Mouse (Mus musculus): ENCODE results near the gene Robo2. TPM values are rescaled to one million over a fixed set of nuclear protein-coding genes. Genes with fewer than 3 reads are reported as not detected.

Gene Robo2
- polyA plus RNA-seq, 1 experiment from 2014 or later, result 67.5 TPM

DNA sequence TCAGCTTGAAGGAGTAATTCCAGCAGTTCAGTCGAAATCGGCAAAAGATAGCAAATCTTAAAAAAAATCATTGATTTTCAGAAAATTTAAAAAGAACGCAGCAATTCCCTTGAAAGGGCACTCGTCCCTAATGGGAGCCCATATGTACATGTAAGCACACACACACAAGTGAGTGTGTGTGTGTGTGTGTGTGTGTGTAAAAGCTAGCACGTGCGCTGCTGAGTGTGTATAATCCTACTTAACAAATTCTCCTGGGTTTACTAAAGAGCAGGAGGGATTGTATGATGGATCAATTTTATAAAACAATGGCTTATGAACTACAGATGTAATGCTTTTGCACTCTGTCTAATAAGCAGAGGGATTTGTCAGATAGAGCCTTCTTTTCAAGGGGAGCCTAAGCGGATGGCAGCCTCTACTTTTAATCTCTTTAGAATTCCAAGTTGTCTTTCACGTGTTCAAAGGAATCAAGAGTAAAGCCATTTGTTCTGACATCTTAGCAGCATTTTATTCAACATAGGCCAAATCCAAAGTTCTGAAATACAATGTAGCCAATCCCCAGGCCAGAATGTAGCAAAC, 218.6 kb downstream of the Robo2 start:
- Histone ChIP-seq H3K9me3 (ENCODE audit: control insufficient read depth, low read length) (no peaks in the 10 kb centered on the region), H3K4me3 (ENCODE audit: low read length) (no peak overlapping the region), H3K9ac (ENCODE audit: low read depth, low read length) (no peak overlapping the region), H3K4me1 (ENCODE audit: control insufficient read depth, insufficient read depth, low read depth, low read length) (no peaks in the 10 kb centered on the region; the same call in 1 of the 2 replicates), H3K27me3 (replicated peaks; ENCODE audit: control insufficient read depth, insufficient read depth, low read length) (no peaks in the 10 kb centered on the region), H3K4me2 (ENCODE audit: low read length) (no peak overlapping the region), H3K27ac (ENCODE audit: low read depth, low read length) (no peak overlapping the region), H3K36me3 (ENCODE audit: control insufficient read depth, insufficient read depth, low read length) (no peaks in the 10 kb centered on the region)
- 69% methylated on average over 8 of the region's 8 CpGs for WGBS
- no peak for ATAC-seq

DNA sequence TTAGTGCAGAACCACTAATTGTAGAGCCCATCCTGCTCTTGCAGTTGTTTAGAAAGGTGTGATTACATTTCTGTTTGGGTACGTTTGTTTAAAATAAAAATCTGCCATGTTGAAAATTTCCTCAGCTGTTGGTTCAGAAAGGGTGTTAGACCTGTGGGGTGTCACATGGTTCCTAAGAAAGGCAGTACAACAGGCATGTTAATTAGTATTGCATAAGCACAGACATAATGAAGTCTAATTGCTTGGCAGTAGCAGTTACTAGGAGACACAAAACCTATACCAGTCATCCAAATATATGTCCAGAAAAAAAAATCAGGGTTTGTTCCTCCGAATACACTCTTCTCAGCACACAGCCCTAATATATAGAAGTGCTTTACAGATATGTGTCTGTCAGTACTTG, 220.0 kb downstream of the Robo2 start:
- Histone ChIP-seq H3K36me3 (ENCODE audit: control insufficient read depth, insufficient read depth, low read length) (no peaks in the 10 kb centered on the region), H3K9ac (ENCODE audit: low read depth, low read length) (no peak overlapping the region), H3K4me3 (ENCODE audit: low read length) (no peak overlapping the region), H3K27me3 (replicated peaks; ENCODE audit: control insufficient read depth, insufficient read depth, low read length) (no peaks in the 10 kb centered on the region), H3K4me2 (ENCODE audit: low read length) (no peak overlapping the region), H3K27ac (ENCODE audit: low read depth, low read length) (no peak overlapping the region), H3K9me3 (ENCODE audit: control insufficient read depth, low read length) (no peaks in the 10 kb centered on the region), H3K4me1 (ENCODE audit: control insufficient read depth, insufficient read depth, low read depth, low read length) (no peaks in the 10 kb centered on the region; the same call in 1 of the 2 replicates)
- ATAC-seq, result no peak
- 58% methylated on average over 2 of the region's 2 CpGs for WGBS

DNA sequence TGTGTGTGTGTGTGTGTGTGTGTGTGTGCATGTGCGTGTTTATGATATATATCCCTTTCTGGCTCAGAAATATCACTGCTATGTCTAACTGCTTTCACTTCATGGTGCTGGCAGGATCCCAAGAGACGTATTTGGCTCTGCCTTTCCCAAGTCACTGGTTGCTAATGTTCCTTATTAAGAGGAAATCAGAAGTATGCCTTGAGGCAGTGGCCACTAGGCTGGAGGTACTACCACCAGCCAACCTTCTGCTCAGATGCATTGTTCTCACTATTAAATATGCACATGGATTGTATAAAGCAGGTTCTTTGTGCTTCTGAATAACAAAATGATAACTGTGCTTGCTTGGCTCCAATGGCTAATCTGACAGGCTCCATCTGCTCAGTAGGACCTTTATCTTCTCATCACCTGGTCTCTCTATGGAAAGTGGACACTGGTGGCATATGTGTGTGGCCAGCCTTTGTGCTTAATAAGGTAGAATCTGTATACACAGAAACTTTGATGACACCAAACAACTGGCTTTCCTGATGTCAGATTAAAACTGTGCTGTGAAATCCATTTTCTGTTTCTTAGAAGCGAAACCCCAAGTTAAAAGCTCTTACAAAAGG, 229.0 kb downstream of the Robo2 start:
- no peak overlapping the region for H3K27ac ChIP-seq (ENCODE audit: low read depth, low read length)
- H3K9me3 ChIP-seq (ENCODE audit: control insufficient read depth, low read length), result no peaks in the 10 kb centered on the region
- H3K4me1 ChIP-seq (ENCODE audit: control insufficient read depth, insufficient read depth, low read depth, low read length), result no peaks in the 10 kb centered on the region
- ATAC-seq, result peak; percentile 48; the same call in 1 of the 2 replicates
- no peaks in the 10 kb centered on the region for H3K36me3 ChIP-seq (ENCODE audit: control insufficient read depth, insufficient read depth, low read length)
- H3K4me2 ChIP-seq (ENCODE audit: low read length), result no peak overlapping the region
- no peak overlapping the region for H3K4me3 ChIP-seq (ENCODE audit: low read length)
- WGBS, result 55% methylated on average over 3 of the region's 3 CpGs
- no peaks in the 10 kb centered on the region for H3K27me3 ChIP-seq (replicated peaks; ENCODE audit: control insufficient read depth, insufficient read depth, low read length)
- H3K9ac ChIP-seq (ENCODE audit: low read depth, low read length), result no peak overlapping the region

DNA sequence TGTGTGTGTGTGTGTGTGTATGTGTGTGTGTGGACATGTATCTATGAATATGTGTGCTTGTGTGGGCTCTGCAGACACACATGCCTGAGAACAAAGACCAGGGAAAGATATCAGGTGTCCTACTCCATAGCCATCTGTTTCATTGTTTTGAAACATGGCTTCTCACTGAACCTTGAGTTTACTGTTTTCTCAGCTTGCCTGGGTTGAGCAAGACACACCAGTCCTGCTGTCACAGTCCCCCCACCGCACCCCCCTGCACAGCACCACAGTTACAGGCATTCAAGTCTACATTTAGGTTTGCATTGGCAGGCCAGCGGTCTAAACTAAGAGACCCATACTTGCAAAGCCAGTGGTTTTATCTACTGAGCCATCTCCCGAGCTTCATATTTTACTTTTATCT, 239.0 kb downstream of the Robo2 start:
- no peak overlapping the region for H3K4me3 ChIP-seq (ENCODE audit: low read length)
- ATAC-seq, result no peak
- no peak overlapping the region for H3K9ac ChIP-seq (ENCODE audit: low read depth, low read length)
- 83% methylated on average over 3 of the region's 3 CpGs for WGBS
- no peaks in the 10 kb centered on the region for H3K36me3 ChIP-seq (ENCODE audit: control insufficient read depth, insufficient read depth, low read length)
- no peaks in the 10 kb centered on the region for H3K4me1 ChIP-seq (ENCODE audit: control insufficient read depth, insufficient read depth, low read depth, low read length)
- H3K4me2 ChIP-seq (ENCODE audit: low read length), result no peak overlapping the region
- no peaks in the 10 kb centered on the region for H3K9me3 ChIP-seq (ENCODE audit: control insufficient read depth, low read length)
- no peak overlapping the region for H3K27ac ChIP-seq (ENCODE audit: low read depth, low read length)
- no peaks in the 10 kb centered on the region for H3K27me3 ChIP-seq (replicated peaks; ENCODE audit: control insufficient read depth, insufficient read depth, low read length)

DNA sequence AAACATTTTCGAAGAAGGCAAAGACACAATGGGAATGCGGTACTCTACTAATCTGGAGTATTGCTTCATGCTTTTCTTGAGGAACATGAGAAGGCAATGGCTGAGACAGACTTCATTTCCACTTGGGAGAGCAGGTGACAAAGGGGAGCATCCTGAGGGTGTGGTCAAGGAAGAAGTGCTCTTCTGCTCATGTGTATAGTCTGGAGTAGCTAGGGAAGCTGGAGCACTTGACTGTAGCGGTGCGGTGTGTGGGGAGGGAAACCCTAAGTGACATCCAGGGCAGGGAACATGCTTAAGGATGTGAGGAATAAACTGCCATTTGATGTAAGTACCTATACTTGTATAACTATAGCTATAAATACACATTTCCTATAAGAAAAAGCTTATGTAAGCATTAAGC, 242.0 kb downstream of the Robo2 start:
- H3K27ac ChIP-seq (ENCODE audit: low read depth, low read length), result no peak overlapping the region
- no peak overlapping the region for H3K4me2 ChIP-seq (ENCODE audit: low read length)
- H3K36me3 ChIP-seq (ENCODE audit: control insufficient read depth, insufficient read depth, low read length), result no peaks in the 10 kb centered on the region
- H3K9ac ChIP-seq (ENCODE audit: low read depth, low read length), result no peak overlapping the region
- WGBS, result 97% methylated on average over 4 of the region's 4 CpGs
- no peak overlapping the region for H3K4me3 ChIP-seq (ENCODE audit: low read length)
- H3K27me3 ChIP-seq (replicated peaks; ENCODE audit: control insufficient read depth, insufficient read depth, low read length), result no peaks in the 10 kb centered on the region
- no peaks in the 10 kb centered on the region for H3K4me1 ChIP-seq (ENCODE audit: control insufficient read depth, insufficient read depth, low read depth, low read length)
- no peak for ATAC-seq
- no peaks in the 10 kb centered on the region for H3K9me3 ChIP-seq (ENCODE audit: control insufficient read depth, low read length)

DNA sequence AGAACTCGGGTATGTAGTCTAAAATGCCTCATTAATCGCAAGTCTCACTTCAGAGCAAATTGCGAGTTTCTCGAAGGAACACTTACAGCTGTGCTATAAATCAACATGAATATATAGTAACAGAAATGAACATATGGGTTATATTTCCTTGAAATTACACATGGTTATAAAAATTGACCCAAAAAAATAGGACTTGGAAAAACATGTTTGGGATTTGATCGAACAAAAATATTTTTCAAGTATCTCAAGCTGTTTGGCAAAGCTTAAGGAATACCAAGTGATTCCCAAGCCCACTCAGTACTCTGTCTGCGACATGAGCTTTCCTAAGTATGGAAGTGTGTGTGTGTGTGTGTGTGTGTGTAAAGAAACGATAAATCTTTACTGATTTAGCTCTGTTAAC, 242.5 kb downstream of the Robo2 start:
- H3K27me3 ChIP-seq (replicated peaks; ENCODE audit: control insufficient read depth, insufficient read depth, low read length), result no peaks in the 10 kb centered on the region
- H3K4me3 ChIP-seq (ENCODE audit: low read length), result no peak overlapping the region
- H3K9me3 ChIP-seq (ENCODE audit: control insufficient read depth, low read length), result no peaks in the 10 kb centered on the region
- no peak overlapping the region for H3K4me2 ChIP-seq (ENCODE audit: low read length)
- no peak overlapping the region for H3K27ac ChIP-seq (ENCODE audit: low read depth, low read length)
- no peaks in the 10 kb centered on the region for H3K36me3 ChIP-seq (ENCODE audit: control insufficient read depth, insufficient read depth, low read length)
- no peaks in the 10 kb centered on the region for H3K4me1 ChIP-seq (ENCODE audit: control insufficient read depth, insufficient read depth, low read depth, low read length)
- no peak for ATAC-seq
- WGBS, result 78% methylated on average over 7 of the region's 7 CpGs
- no peak overlapping the region for H3K9ac ChIP-seq (ENCODE audit: low read depth, low read length)

DNA sequence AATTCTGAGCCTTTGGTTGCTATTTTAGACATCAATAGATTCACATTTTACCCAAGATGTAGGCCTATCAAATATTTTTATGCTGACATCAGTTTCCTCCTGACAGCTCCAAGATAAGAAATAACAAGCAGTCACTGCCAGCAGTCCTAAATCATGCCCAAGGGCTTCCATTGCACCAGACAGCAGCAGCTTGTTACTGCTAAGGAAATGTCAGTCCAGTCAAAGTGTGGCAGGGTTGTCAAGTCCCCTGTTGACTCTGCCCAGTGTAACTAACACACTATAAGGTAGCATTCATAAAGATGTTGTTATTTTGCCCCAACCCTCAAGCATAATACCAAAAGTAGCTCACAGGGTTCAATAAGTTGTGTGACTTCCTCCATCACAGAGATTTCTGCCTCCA, 243.8 kb downstream of the Robo2 start:
- Histone ChIP-seq H3K4me3 (ENCODE audit: low read length) (no peak overlapping the region), H3K36me3 (ENCODE audit: control insufficient read depth, insufficient read depth, low read length) (no peaks in the 10 kb centered on the region), H3K9ac (ENCODE audit: low read depth, low read length) (no peak overlapping the region), H3K27me3 (replicated peaks; ENCODE audit: control insufficient read depth, insufficient read depth, low read length) (no peaks in the 10 kb centered on the region), H3K4me2 (ENCODE audit: low read length) (no peak overlapping the region), H3K9me3 (ENCODE audit: control insufficient read depth, low read length) (no peaks in the 10 kb centered on the region), H3K27ac (ENCODE audit: low read depth, low read length) (no peak overlapping the region), H3K4me1 (ENCODE audit: control insufficient read depth, insufficient read depth, low read depth, low read length) (no peaks in the 10 kb centered on the region)
- no peak for ATAC-seq

DNA sequence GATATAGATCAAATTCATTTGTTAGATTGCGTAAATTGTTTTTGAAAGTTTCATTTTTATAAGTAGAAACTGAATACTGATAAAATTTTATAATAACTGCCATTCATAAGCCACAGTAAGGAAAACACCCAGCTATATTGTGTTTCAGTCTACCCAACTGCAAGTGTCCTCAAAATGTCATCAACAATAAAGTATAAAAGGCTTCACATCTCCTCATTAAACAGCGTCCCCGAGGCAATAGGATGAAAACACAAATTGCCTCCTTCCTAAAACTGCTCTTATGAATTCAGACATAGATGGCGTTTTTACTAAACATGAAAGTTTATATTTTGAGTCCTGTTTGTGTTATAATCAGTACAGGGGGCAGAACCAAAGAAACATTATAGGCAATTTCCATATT, 249.6 kb downstream of the Robo2 start:
- Histone ChIP-seq H3K27ac (ENCODE audit: low read depth, low read length) (no peak overlapping the region), H3K4me1 (ENCODE audit: control insufficient read depth, insufficient read depth, low read depth, low read length) (no peaks in the 10 kb centered on the region), H3K4me3 (ENCODE audit: low read length) (no peak overlapping the region), H3K9me3 (ENCODE audit: control insufficient read depth, low read length) (no peaks in the 10 kb centered on the region), H3K36me3 (ENCODE audit: control insufficient read depth, insufficient read depth, low read length) (no peaks in the 10 kb centered on the region), H3K9ac (ENCODE audit: low read depth, low read length) (no peak overlapping the region), H3K27me3 (replicated peaks; ENCODE audit: control insufficient read depth, insufficient read depth, low read length) (no peaks in the 10 kb centered on the region), H3K4me2 (ENCODE audit: low read length) (no peak overlapping the region)
- no peak for ATAC-seq
- 87% methylated on average over 4 of the region's 4 CpGs for WGBS

DNA sequence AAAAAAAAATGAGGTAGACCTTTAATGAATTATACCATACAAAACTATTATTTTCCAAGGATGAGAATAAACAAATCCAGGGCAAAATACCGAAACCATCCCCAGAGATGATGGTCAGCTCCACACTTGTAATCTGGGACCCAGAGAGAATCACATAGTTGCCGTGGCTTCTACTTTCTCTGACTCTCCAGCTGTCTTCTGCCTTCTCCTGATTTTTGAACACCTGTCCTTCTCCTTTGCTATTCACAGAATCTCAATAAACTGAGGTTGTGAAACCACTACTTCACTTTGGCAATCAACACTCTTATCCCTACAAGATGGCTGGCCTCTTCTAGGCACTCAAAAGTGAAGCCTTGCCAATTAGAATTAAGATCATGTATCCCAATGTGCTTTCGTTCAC, 252.4 kb downstream of the Robo2 start:
- WGBS, result 94% methylated on average over 3 of the region's 3 CpGs
- H3K4me1 ChIP-seq (ENCODE audit: control insufficient read depth, insufficient read depth, low read depth, low read length), result no peaks in the 10 kb centered on the region
- no peaks in the 10 kb centered on the region for H3K27me3 ChIP-seq (replicated peaks; ENCODE audit: control insufficient read depth, insufficient read depth, low read length)
- H3K27ac ChIP-seq (ENCODE audit: low read depth, low read length), result no peak overlapping the region
- no peak overlapping the region for H3K4me3 ChIP-seq (ENCODE audit: low read length)
- H3K9me3 ChIP-seq (ENCODE audit: control insufficient read depth, low read length), result no peaks in the 10 kb centered on the region
- no peak overlapping the region for H3K4me2 ChIP-seq (ENCODE audit: low read length)
- no peak overlapping the region for H3K9ac ChIP-seq (ENCODE audit: low read depth, low read length)
- ATAC-seq, result no peak
- no peaks in the 10 kb centered on the region for H3K36me3 ChIP-seq (ENCODE audit: control insufficient read depth, insufficient read depth, low read length)

All from hindbrain, embryonic 16.5 days (tissue).